Mouse (Mus musculus) liver, embryonic 13.5 days (tissue): ENCODE measurements around the gene Ddx20. TPM values are rescaled to one million over a fixed set of nuclear protein-coding genes. Genes with fewer than 3 reads are reported as not detected.

Experiments used
- ATAC-seq: fragments of 200-750 bp; cut with Nextera tagmentation; 2 replicates; pipeline ENCODE4 v1.8.0; 2017; ENCODE audit warnings: low read depth, mild to moderate bottlenecking, moderate number of reproducible peaks, moderate library complexity
- DNase-seq: peaks from one replicate; pipeline ENCODE4 v3.0.0; 2022
- H3K27ac ChIP-seq: fragments of 300-500 bp; sonication (generic); 2 replicates; pipeline ENCODE4 v1.5.1; 2015; ENCODE audit warnings: moderate library complexity, mild to moderate bottlenecking, inconsistent platforms
- H3K27me3 ChIP-seq: fragments of 300-500 bp; sonication (generic); 2 replicates; pipeline ENCODE4 v1.6.1; 2015; ENCODE audit warnings: mild to moderate bottlenecking, inconsistent platforms
- H3K36me3 ChIP-seq: fragments of 300-500 bp; sonication (generic); 2 replicates; pipeline ENCODE4 v1.6.1; 2015; ENCODE audit warnings: mild to moderate bottlenecking, inconsistent platforms
- H3K4me1 ChIP-seq: fragments of 300-500 bp; sonication (generic); replicated peaks from 2 replicates; pipeline ENCODE4 v1.6.1; 2015; ENCODE audit warnings: inconsistent platforms
- H3K4me2 ChIP-seq: fragments of 300-500 bp; sonication (generic); 2 replicates; pipeline ENCODE4 v1.6.1; 2015; ENCODE audit warnings: inconsistent platforms, mild to moderate bottlenecking, moderate library complexity
- H3K4me3 ChIP-seq: fragments of 300-500 bp; sonication (generic); replicated peaks from 2 replicates; pipeline ENCODE4 v1.5.1; 2015; ENCODE audit warnings: mild to moderate bottlenecking, inconsistent platforms
- H3K9ac ChIP-seq: fragments of 300-500 bp; sonication (generic); 2 replicates; pipeline ENCODE4 v1.6.1; 2015; ENCODE audit warnings: mild to moderate bottlenecking, inconsistent platforms
- H3K9me3 ChIP-seq: fragments of 300-500 bp; sonication (generic); replicated peaks from 2 replicates; pipeline ENCODE4 v1.6.1; 2016; ENCODE audit warnings: inconsistent platforms
- WGBS: fragments of 180-500 bp; shearing (Covaris S2); methylation state at CpG from one replicate; pipeline ENCODE4 v1.1.7; 2015; ENCODE audit not compliant: insufficient replicate concordance; 5-methylcytosine and 5-hydroxymethylcytosine counted together
- polyA plus RNA-seq: library from polyadenylated mRNA; unstranded; fragments of >200 nt; fragmentation: Nextera tagmentation; extraction: Ambion mirVana; gene quantifications from 2 replicates; pipeline ENCODE4 v1.2.1, GENCODE M21; 2015

Ddx20 gene
- polyA plus RNA-seq, 1 experiment from 2014 or later: 24.8 TPM

DNA sequence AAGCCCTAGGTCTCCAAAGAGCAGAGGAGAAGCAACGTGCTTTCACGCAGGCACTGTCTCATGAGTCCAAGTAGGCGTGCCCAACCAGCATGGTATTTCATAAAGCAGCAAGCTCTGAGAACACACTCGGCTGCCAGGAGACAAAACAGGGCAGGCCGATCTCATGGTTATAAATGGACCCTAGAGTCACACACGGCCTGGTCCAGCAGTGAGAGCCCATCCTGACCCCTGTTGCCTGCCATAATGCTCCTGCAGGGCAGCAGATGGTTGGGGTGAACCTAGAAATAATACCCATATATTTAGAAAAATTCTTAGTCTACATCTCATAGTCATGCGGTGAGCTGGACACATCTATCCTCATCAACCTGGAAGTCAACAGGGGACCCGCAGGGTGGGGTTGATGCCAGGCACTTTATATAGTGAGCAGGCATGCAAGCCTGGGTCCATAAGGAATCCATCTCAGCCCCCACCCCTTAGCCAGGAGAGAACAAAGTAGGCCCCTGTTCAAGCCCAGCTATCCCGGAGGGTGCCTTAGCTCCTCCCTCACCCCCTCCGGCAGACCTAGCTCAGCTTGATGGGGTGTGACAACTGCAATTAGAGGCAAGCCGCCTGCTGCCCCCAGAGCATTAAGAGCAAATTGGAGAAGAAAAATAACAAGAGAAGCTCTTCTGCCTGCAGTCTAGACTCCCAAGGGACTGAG lies 30.6 kb upstream of the Ddx20 start:
- 75% methylated on average over 11 of the region's 11 CpGs for WGBS
- DNase-seq (no peak), ATAC-seq (no peak)
- Histone ChIP-seq H3K27me3 (peaks cover 10% of the 10 kb centered on the region; the same call in 1 of the 2 replicates), H3K4me1 (peaks cover 8% of the 10 kb centered on the region), H3K36me3 (no peaks in the 10 kb centered on the region), H3K4me3 (no peak overlapping the region), H3K4me2 (no peak overlapping the region), H3K27ac (no peak overlapping the region), H3K9me3 (no peaks in the 10 kb centered on the region), H3K9ac (no peak overlapping the region)

DNA sequence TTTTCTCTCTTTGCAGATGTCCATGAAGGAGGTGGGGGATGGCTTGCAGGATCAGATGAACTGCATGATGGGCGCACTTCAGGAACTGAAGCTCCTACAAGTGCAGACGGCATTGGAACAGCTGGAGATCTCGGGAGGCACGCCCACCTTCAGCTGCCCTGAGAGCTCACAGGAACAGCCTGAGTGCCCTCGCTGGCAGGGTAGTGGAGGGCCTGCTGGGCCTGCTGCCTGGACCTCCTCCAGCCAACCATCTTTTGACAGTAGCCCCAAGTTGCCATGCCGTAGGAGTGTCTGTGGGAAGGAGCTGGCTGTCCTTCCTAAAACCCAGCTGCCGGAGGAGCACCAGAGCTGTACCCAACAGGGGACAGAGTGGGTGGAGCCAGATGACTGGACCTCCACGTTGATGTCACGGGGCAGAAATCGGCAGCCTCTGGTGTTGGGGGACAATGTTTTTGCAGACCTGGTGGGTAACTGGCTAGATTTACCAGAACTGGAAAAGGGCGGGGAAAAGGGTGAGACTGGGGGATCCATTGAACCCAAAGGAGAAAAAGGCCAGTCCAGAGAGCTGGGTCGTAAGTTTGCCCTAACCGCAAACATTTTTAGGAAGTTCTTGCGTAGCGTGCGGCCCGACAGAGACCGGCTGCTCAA lies 29.1 kb upstream of the Ddx20 start:
- Histone ChIP-seq H3K27ac (no peak overlapping the region), H3K27me3 (peaks cover 10% of the 10 kb centered on the region; the same call in 1 of the 2 replicates)

GRCm38 (mm10) chr3:105714820-105715167 lies 27.4 kb upstream of the Ddx20 start:
- ATAC-seq: no peak
- Histone ChIP-seq H3K9ac (no peak overlapping the region), H3K4me3 (no peak overlapping the region), H3K27ac (no peak overlapping the region), H3K4me1 (peaks cover 8% of the 10 kb centered on the region), H3K4me2 (no peak overlapping the region), H3K9me3 (no peaks in the 10 kb centered on the region), H3K36me3 (no peaks in the 10 kb centered on the region), H3K27me3 (peaks cover 19% of the 10 kb centered on the region)
- no peak for DNase-seq

More for the DNA sequence above, 29.1 kb upstream of the Ddx20 start:
- no peak overlapping the region for H3K9ac ChIP-seq
- no peak overlapping the region for H3K4me3 ChIP-seq
- 71% methylated on average over 18 of the region's 18 CpGs for WGBS
- no peak overlapping the region for H3K4me2 ChIP-seq
- H3K9me3 ChIP-seq: no peaks in the 10 kb centered on the region
- ATAC-seq (no peak), DNase-seq (no peak)
- peaks cover 8% of the 10 kb centered on the region for H3K4me1 ChIP-seq
- H3K36me3 ChIP-seq: no peaks in the 10 kb centered on the region

- 43% methylated on average over 8 of the region's 8 CpGs for WGBS
- Histone ChIP-seq H3K27ac (no peak overlapping the region), H3K4me3 (no peak overlapping the region), H3K9ac (no peak overlapping the region), H3K27me3 (peaks cover 21% of the 10 kb centered on the region), H3K4me2 (no peak overlapping the region), H3K4me1 (peaks cover 8% of the 10 kb centered on the region), H3K9me3 (no peaks in the 10 kb centered on the region), H3K36me3 (no peaks in the 10 kb centered on the region)
- DNase-seq: no peak
- ATAC-seq: no peak
These were observed 26.9 kb upstream of the Ddx20 start for GRCm38 (mm10) chr3:105714091-105714819.

GRCm38 (mm10) chr3:105712827-105713226 lies 25.5 kb upstream of the Ddx20 start:
- no peak for DNase-seq
- no peak for ATAC-seq
- no peak overlapping the region for H3K4me3 ChIP-seq
- no peaks in the 10 kb centered on the region for H3K36me3 ChIP-seq
- H3K9me3 ChIP-seq: no peaks in the 10 kb centered on the region
- H3K27me3 ChIP-seq: peaks cover 25% of the 10 kb centered on the region
- no peak overlapping the region for H3K27ac ChIP-seq
- H3K4me2 ChIP-seq: no peak overlapping the region
- H3K9ac ChIP-seq: no peak overlapping the region
- H3K4me1 ChIP-seq: peaks cover 12% of the 10 kb centered on the region; the same call in 1 of the 2 replicates

- ATAC-seq: no peak
- DNase-seq: no peak
- H3K4me1 ChIP-seq: peaks cover 12% of the 10 kb centered on the region; the same call in 1 of the 2 replicates
- H3K27ac ChIP-seq: no peak overlapping the region
- 39% methylated on average over 7 of the region's 7 CpGs for WGBS
- no peak overlapping the region for H3K4me2 ChIP-seq
- no peak overlapping the region for H3K9ac ChIP-seq
- H3K27me3 ChIP-seq: peaks cover 36% of the 10 kb centered on the region
- no peak overlapping the region for H3K4me3 ChIP-seq
- no peaks in the 10 kb centered on the region for H3K36me3 ChIP-seq
- no peaks in the 10 kb centered on the region for H3K9me3 ChIP-seq
These were observed 24.4 kb upstream of the Ddx20 start for GRCm38 (mm10) chr3:105711741-105712140.

DNA sequence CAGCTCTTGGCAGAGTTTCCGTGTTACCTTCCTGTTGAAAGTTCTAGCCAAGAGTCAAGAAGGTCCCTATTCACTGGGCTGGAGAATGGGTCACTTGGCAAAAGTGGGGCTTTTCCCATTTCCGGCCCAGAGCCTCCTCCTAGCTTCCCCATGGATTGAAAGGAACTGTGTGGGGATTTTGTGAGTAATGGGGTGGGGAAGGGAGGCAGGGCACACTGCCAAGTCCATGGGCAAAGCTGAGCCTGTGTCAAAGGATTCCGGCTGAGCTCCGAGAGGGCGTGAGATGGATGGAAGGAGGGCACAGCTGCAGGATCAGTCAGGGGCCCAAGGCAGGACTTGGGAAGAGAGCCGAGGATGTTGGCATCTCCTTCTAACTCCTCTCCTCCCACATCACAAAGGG lies 22.9 kb upstream of the Ddx20 start:
- no peaks in the 10 kb centered on the region for H3K36me3 ChIP-seq
- 74% methylated on average over 6 of the region's 6 CpGs for WGBS
- peaks cover 12% of the 10 kb centered on the region for H3K4me1 ChIP-seq

GRCm38 (mm10) chr3:105707590-105707989 lies 20.2 kb upstream of the Ddx20 start:
- peaks cover 39% of the 10 kb centered on the region for H3K4me1 ChIP-seq
- no peak for DNase-seq
- no peak overlapping the region for H3K4me2 ChIP-seq

More for the DNA sequence above, 22.9 kb upstream of the Ddx20 start:
- Histone ChIP-seq H3K4me2 (no peak overlapping the region), H3K4me3 (no peak overlapping the region), H3K9me3 (no peaks in the 10 kb centered on the region), H3K27me3 (peaks cover 49% of the 10 kb centered on the region), H3K27ac (no peak overlapping the region), H3K9ac (no peak overlapping the region)
- DNase-seq: no peak
- ATAC-seq: no peak

DNA sequence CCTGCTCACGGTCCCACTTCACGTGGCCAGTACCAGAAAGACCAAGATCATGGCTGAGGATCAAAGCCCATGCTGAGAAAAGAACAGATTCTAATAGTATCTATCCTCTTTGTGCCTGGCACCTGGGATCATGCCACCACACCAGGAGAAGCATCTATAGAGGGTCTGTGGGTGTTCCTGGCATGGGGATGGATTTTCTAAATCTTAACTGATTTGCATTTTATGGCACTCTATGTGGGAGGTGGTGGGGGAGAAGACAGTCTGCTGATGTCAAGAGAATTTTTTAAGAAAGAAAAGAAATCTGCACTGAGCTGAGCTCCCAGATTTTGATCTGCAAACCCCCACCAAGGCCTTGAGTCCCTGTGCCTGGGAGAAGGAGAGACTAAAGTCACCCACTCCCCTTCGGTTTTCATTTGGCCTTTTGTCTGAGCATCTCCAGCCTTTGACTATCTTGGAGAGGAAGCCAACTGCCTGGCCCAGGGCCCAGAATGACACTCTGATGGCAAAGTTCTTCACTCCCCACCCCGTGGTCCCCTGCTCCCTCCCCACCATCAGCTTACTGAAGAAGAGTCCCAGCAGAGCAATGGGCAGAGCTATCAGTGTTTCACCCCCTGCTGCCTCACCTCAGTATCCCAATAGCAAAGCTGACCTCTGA lies 19.1 kb upstream of the Ddx20 start:
- DNase-seq: no peak
- no peak overlapping the region for H3K4me2 ChIP-seq
- H3K36me3 ChIP-seq: no peaks in the 10 kb centered on the region
- H3K4me1 ChIP-seq: peaks cover 50% of the 10 kb centered on the region
- no peak for ATAC-seq
- 0 out of 2 replicates have a peak overlapping the region, but pooled peaks have one; percentile 65 for H3K4me3 ChIP-seq
- peaks cover 46% of the 10 kb centered on the region for H3K27me3 ChIP-seq
- no peak overlapping the region for H3K9ac ChIP-seq
- WGBS: 40% methylated on average over 4 of the region's 4 CpGs
- H3K27ac ChIP-seq: no peak overlapping the region
- H3K9me3 ChIP-seq: no peaks in the 10 kb centered on the region

More at GRCm38 (mm10) chr3:105707590-105707989, 20.2 kb upstream of the Ddx20 start:
- ATAC-seq: no peak
- H3K36me3 ChIP-seq: no peaks in the 10 kb centered on the region
- no peak overlapping the region for H3K9ac ChIP-seq
- H3K4me3 ChIP-seq: no peak overlapping the region
- H3K9me3 ChIP-seq: no peaks in the 10 kb centered on the region
- no peak overlapping the region for H3K27ac ChIP-seq
- peaks cover 46% of the 10 kb centered on the region for H3K27me3 ChIP-seq
- 46% methylated on average over 7 of the region's 7 CpGs for WGBS

- peak overlapping the region; percentile 71 for H3K9ac ChIP-seq
- no peaks in the 10 kb centered on the region for H3K9me3 ChIP-seq
- H3K4me2 ChIP-seq: peak overlapping the region; percentile 94
- peaks cover 43% of the 10 kb centered on the region for H3K27me3 ChIP-seq
- peak overlapping the region; percentile 65 for H3K4me3 ChIP-seq
- ATAC-seq (no peak), DNase-seq (no peak)
- H3K4me1 ChIP-seq: peaks cover 59% of the 10 kb centered on the region
- no peaks in the 10 kb centered on the region for H3K36me3 ChIP-seq
- WGBS: 35% methylated on average over 3 of the region's 3 CpGs
- H3K27ac ChIP-seq: no peak overlapping the region
These were observed 18.2 kb upstream of the Ddx20 start for GRCm38 (mm10) chr3:105705561-105705960.

DNA sequence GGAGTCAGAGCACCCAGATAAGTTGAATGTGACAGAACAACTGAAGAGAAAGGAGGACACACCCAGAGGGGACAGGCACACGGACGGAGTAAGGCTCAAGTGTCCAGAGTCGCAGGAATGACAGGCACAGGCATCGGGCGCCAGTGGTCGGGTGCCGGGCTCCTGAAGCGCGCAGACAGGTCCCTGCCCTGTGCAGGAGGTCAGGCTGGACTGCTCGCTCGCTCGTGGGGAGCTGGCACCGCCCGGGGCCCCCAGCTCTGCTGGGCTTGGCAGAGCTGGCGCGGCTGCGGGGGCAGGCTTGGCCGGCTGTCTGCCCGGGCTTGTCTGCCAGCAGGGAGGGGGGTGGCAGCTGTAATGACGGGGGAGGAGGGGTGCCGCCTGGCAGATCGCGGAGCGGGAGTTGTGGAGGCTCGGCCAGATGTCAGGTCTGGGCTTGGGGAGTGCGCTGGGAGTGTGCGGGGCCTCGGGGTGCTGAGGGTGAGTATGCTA lies 17.7 kb upstream of the Ddx20 start:
- Histone ChIP-seq H3K9me3 (no peaks in the 10 kb centered on the region), H3K9ac (peak overlapping the region; percentile 71), H3K27ac (no peak overlapping the region), H3K36me3 (no peaks in the 10 kb centered on the region), H3K4me2 (peak overlapping the region; percentile 94), H3K4me3 (peak overlapping the region; percentile 65), H3K27me3 (peaks cover 38% of the 10 kb centered on the region), H3K4me1 (peaks cover 63% of the 10 kb centered on the region)
- WGBS: under 1% methylated on average over 28 of the region's 28 CpGs
- DNase-seq (no peak), ATAC-seq (peak; percentile 35)
